22 mouse cellular contexts compared by ENCODE assay signal in the genomic region with DNA sequence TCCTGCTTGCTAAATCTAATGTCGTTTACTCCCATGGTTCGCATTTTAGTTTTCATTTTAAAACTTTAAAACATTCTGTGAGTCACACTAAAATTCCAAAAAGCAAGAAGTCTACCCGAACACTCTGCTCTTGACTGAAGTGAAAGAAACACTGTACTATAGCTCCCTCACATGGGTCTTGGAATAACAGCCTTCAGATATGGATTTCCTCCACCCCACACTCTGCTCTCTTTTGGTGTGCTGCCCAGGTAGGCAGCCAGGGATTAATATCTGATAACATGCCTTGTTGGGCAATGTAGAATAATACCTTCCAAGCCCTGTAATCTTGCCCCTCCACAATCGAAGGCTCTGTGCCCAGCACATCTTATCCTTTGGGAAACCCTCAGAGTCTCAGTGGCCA.
DNase-seq lines count a peak whose midpoint lies in the region; ATAC-seq and TF ChIP-seq lines count a peak whose summit lies in the region.
"Had no signal": no experiment of that assay in that cellular context is flagged by ENCODE, and none has a peak within 500 bp of the region (broad histone marks: within the 10 kb centered on the region; RNA-seq: fewer than 3 reads in every experiment).

No protein-coding gene starts in this region.

- no peaks in the 10 kb centered on the region for H3K36me3 ChIP-seq in heart, embryonic 12.5 days
- H3K36me3 ChIP-seq: hindbrain, embryonic 12.5 days; lung, embryonic 15.5 days; neural tube, embryonic 12.5 days had no signal

- TF ChIP-seq POLR2A in cerebellum, adult 2 months (IDR thresholded peaks at IDR 0.05; ENCODE audit: borderline replicate concordance, insufficient read depth, low read length): no peak

- no peak for TF ChIP-seq CTCF in cerebellum, adult 2 months (IDR thresholded peaks at IDR 0.05; ENCODE audit: borderline replicate concordance, insufficient read depth, low read depth, low read length)

- no peak overlapping the region for H3K4me2 ChIP-seq in heart, embryonic 12.5 days
- H3K4me2 ChIP-seq: hindbrain, embryonic 12.5 days; lung, embryonic 15.5 days; neural tube, embryonic 12.5 days had no signal

- H3K4me1 ChIP-seq in cerebellum, adult 2 months (ENCODE audit: control insufficient read depth, insufficient read depth, low read length): no peaks in the 10 kb centered on the region
- H3K4me1 ChIP-seq in heart, embryonic 12.5 days (replicated peaks): 0 out of 2 replicates have a peak, but pooled peaks cover 4% of the 10 kb centered on the region
- H3K4me1 ChIP-seq: hindbrain, embryonic 12.5 days; neural tube, embryonic 12.5 days had no signal

- 67% methylated on average over 4 of the region's 4 CpGs for WGBS in cerebellum, adult 2 months
- WGBS in heart, embryonic 12.5 days: 77% methylated on average over 4 of the region's 4 CpGs

- no peak overlapping the region for H3K27ac ChIP-seq in cerebellum, adult 2 months (ENCODE audit: insufficient read depth, low read length)
- H3K27ac ChIP-seq in heart, embryonic 12.5 days (ENCODE audit: poor library complexity, severe bottlenecking): no peak overlapping the region
- H3K27ac ChIP-seq: heart, adult 2 months; hindbrain, embryonic 12.5 days; liver, embryonic 14.5 days; lung, embryonic 15.5 days; neural tube, embryonic 12.5 days had no signal

- H3K9ac ChIP-seq in heart, embryonic 12.5 days: no peak overlapping the region
- H3K9ac ChIP-seq: hindbrain, embryonic 12.5 days; liver, embryonic 14.5 days; lung, embryonic 15.5 days; neural tube, embryonic 12.5 days had no signal

- 0 out of 2 replicates have a peak, but pooled peaks cover 8% of the 10 kb centered on the region for H3K9me3 ChIP-seq in heart, embryonic 12.5 days (replicated peaks)
- H3K9me3 ChIP-seq: hindbrain, embryonic 12.5 days; lung, embryonic 15.5 days had no signal

- H3K4me3 ChIP-seq in cerebellum, adult 2 months (replicated peaks; ENCODE audit: insufficient read depth, low read depth, low read length): no peak overlapping the region
- no peak overlapping the region for H3K4me3 ChIP-seq in heart, embryonic 12.5 days
- H3K4me3 ChIP-seq: heart, adult 2 months; hindbrain, embryonic 12.5 days; lung, embryonic 15.5 days; neural tube, embryonic 12.5 days had no signal

- peak; percentile 22 to 26 for DNase-seq in cerebellum, postnatal 10 days
- no peak for DNase-seq in cerebellum, adult 2 months
- peak; percentile 1 for DNase-seq in heart, adult 8-10 months (ENCODE audit: low spot score)
- peak; percentile 8 for DNase-seq in NIH3T3 (ENCODE audit: low read depth)
- DNase-seq in heart, postnatal 14 days: peak; percentile 14 to 15
- DNase-seq in retina, postnatal 1 day: no peak
- DNase-seq in gastrocnemius, adult 8-10 months (ENCODE audit: low spot score in 2 of 2): no peak
- DNase-seq: cerebellum, adult 18-20 months; kidney, adult 8-10 months; kidney, postnatal 36 days; lung, postnatal 4 days; right cerebral cortex, adult 18-20 months; thymus, postnatal 25 days had no signal

- H3K27me3 ChIP-seq in cerebellum, adult 2 months (ENCODE audit: control insufficient read depth, insufficient read depth, low read length): no peaks in the 10 kb centered on the region
- no peaks in the 10 kb centered on the region for H3K27me3 ChIP-seq in heart, embryonic 12.5 days (replicated peaks)
- H3K27me3 ChIP-seq: hindbrain, embryonic 12.5 days; lung, embryonic 15.5 days; neural tube, embryonic 12.5 days had no signal

- intact Hi-C loops in heart, postnatal 14 days (cut with DNase I): no loop called here

- no peak for ATAC-seq in heart, embryonic 12.5 days (ENCODE audit: insufficient number of reproducible peaks, low FRiP score)
- ATAC-seq: CD4-positive, CD25-positive, alpha-beta regulatory T cell, adult 4 months; forebrain, embryonic 14.5 days; inflammation-experienced regulatory T-cells, adult 6 months had no signal

Comparison
In these comparisons a context has a peak if more than half of its experiments do, and no peak if none do; other contexts are left out.
1. DNase-seq: peak in cerebellum, postnatal 10 days (2 of 2), heart, adult 8-10 months (single experiment), NIH3T3 (single experiment) and heart, postnatal 14 days (2 of 2); none in cerebellum, adult 2 months (0 of 2), retina, postnatal 1 day (single experiment) and gastrocnemius, adult 8-10 months (0 of 2).